Mouse (Mus musculus): ENCODE measurements around the gene Fbxl20.

DNA sequence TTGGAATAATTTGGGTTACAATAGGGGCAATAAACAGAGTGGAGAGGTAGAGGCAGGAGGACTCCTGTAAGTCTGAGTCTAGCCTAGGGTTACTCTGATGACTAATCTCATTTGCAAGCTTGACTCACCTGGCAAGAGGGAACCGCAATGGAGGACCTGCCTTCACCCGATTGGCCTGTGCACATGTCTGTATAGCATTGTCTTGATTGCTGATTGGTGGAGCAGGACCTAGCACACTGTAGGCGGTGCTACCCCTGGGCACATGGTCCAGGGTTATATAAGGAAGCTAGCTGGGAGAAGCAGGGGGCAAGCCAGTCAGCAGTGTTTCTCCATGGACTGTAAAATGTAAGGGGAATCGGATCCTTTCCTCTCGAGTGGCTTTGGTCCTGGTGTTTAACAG, 92.2 kb downstream of the Fbxl20 start:
- TF ChIP-seq CTCF (conservative IDR thresholded peaks at IDR 0.05; ENCODE audit: low read length) (no peak), NANOG (IDR thresholded peaks at IDR 0.05; ENCODE audit: borderline replicate concordance, low read length) (no peak)
